Mouse (Mus musculus): ENCODE data around the gene Ints1. TPM values are rescaled to one million over a fixed set of nuclear protein-coding genes. Genes with fewer than 3 reads are reported as not detected.

The Ints1 gene
- polyA plus RNA-seq, 1 experiment from 2014 or later = 19.8 TPM

DNA sequence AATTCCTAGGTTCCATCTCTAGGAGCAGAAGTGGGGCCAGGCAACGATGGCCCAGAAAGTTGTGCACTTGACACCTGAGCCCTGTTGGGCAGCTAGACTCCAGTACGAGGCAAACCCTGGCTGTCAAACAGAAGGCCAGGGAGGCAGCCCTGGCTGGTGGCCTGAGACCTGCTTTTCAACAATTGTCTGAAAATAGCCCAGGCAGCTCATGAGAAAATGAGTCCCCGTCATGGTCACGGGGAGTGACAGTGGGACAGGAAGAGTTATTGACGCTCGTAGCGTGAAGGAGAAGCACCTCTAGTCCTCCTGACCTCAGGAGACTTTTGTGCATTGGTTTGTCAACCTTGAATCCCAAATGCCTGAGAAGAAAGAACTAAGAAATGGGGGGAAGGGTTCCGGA lies 5.9 kb upstream of the Ints1 start:
- H3K9me3 ChIP-seq (ENCODE audit: control insufficient read depth, low read length) = no peaks in the 10 kb centered on the region
- no peak overlapping the region for H3K9ac ChIP-seq (ENCODE audit: low read length)
- H3K27ac ChIP-seq (replicated peaks in 1 of 2; ENCODE audit: control insufficient read depth in 1 of 2, insufficient read depth in 1 of 2, low read depth in 2 of 2, low read length in 2 of 2) = no peak overlapping the region
- H3K4me1 ChIP-seq (ENCODE audit: control insufficient read depth in 2 of 2, insufficient read depth in 2 of 2, low read length in 2 of 2) = no peaks in the 10 kb centered on the region
- 68% methylated on average over 8 of the region's 8 CpGs for WGBS
- no peak overlapping the region for H3K4me2 ChIP-seq (ENCODE audit: low read length)
- H3K27me3 ChIP-seq (ENCODE audit: control insufficient read depth, insufficient read depth, low read length) = no peaks in the 10 kb centered on the region
- no peak for ATAC-seq (ENCODE audit: insufficient number of reproducible peaks, insufficient read depth, low FRiP score, low read depth)
- H3K4me3 ChIP-seq (ENCODE audit: control insufficient read depth in 1 of 2, insufficient read depth in 1 of 2, low read depth in 1 of 2, low read length in 2 of 2) = no peak overlapping the region
- no peaks in the 10 kb centered on the region for H3K36me3 ChIP-seq (ENCODE audit: control insufficient read depth, insufficient read depth, low read length)

DNA sequence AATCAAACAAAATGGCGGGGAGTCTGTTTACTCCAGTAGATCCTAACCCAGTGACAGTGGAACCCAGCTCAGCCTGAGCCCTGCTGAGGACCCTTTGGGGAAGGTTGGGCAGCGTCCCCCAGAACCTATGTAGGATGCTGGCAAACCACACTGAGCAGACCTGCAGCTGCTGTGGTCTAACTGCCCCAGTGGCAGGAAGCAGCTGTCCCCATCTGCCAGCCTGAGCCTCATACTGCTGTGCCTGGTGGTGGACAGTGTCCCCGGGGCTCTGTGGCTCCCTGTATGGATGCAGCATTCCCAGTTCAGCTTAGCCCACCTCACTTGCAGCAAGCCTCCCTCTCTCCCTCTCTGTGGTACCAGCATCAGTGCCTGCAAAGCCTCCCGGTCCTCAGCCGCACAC lies 1.5 kb upstream of the Ints1 start:
- Histone ChIP-seq H3K9ac (ENCODE audit: low read length) (no peak overlapping the region), H3K27ac (replicated peaks in 1 of 2; ENCODE audit: control insufficient read depth in 1 of 2, insufficient read depth in 1 of 2, low read depth in 2 of 2, low read length in 2 of 2) (no peak overlapping the region), H3K4me2 (ENCODE audit: low read length) (no peak overlapping the region), H3K36me3 (ENCODE audit: control insufficient read depth, insufficient read depth, low read length) (peaks cover 17% of the 10 kb centered on the region), H3K27me3 (ENCODE audit: control insufficient read depth, insufficient read depth, low read length) (no peaks in the 10 kb centered on the region), H3K4me1 (ENCODE audit: control insufficient read depth in 2 of 2, insufficient read depth in 2 of 2, low read length in 2 of 2) (peaks cover 0 to 9% of the 10 kb centered on the region in 2 experiments; a peak in 2 of 4 replicates), H3K4me3 (ENCODE audit: control insufficient read depth in 1 of 2, insufficient read depth in 1 of 2, low read depth in 1 of 2, low read length in 2 of 2) (no peak overlapping the region), H3K9me3 (ENCODE audit: control insufficient read depth, low read length) (no peaks in the 10 kb centered on the region)
- no peak for ATAC-seq (ENCODE audit: insufficient number of reproducible peaks, insufficient read depth, low FRiP score, low read depth)
- WGBS = 65% methylated on average over 5 of the region's 5 CpGs

DNA sequence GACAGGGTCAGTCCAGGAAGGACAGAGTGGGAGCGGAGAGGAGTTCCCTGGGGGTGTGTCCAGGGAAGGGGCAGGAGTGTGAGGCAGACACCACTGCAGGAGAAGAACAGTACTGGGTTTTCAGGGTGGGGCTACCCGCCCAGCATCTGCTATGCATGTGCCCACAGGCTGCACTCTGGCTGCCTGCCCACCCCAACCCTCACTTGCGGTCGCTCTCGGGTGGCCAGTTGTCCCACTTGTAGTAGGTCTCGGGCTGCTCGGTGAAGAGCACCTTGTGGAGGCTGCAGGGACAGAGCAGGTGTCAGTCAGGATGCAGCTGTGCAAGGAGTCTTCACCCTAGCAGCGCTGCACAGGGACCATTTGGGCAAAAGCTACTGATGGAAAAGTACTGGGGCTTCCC lies 7.3 kb downstream of the Ints1 start:
- WGBS = 92% methylated on average over 8 of the region's 8 CpGs
- no peak for ATAC-seq (ENCODE audit: insufficient number of reproducible peaks, insufficient read depth, low FRiP score, low read depth)

GRCm38 (mm10) chr5:139764296-139764695 lies 11.2 kb downstream of the Ints1 start:
- ATAC-seq (ENCODE audit: insufficient number of reproducible peaks, insufficient read depth, low FRiP score, low read depth) = no peak; the same call in 1 of the 2 replicates
- Histone ChIP-seq H3K4me2 (ENCODE audit: low read length) (no peak overlapping the region), H3K27me3 (ENCODE audit: control insufficient read depth, insufficient read depth, low read length) (no peaks in the 10 kb centered on the region), H3K36me3 (ENCODE audit: control insufficient read depth, insufficient read depth, low read length) (peaks cover 100% of the 10 kb centered on the region), H3K9me3 (ENCODE audit: control insufficient read depth, low read length) (no peaks in the 10 kb centered on the region), H3K4me1 (ENCODE audit: control insufficient read depth in 2 of 2, insufficient read depth in 2 of 2, low read length in 2 of 2) (no peaks in the 10 kb centered on the region), H3K9ac (ENCODE audit: low read length) (no peak overlapping the region), H3K4me3 (ENCODE audit: control insufficient read depth in 1 of 2, insufficient read depth in 1 of 2, low read depth in 1 of 2, low read length in 2 of 2) (no peak overlapping the region), H3K27ac (replicated peaks in 1 of 2; ENCODE audit: control insufficient read depth in 1 of 2, insufficient read depth in 1 of 2, low read depth in 2 of 2, low read length in 2 of 2) (no peak overlapping the region)
- 77% methylated on average over 11 of the region's 11 CpGs for WGBS

More for the DNA sequence above, 7.3 kb downstream of the Ints1 start:
- no peak overlapping the region for H3K27ac ChIP-seq (replicated peaks in 1 of 2; ENCODE audit: control insufficient read depth in 1 of 2, insufficient read depth in 1 of 2, low read depth in 2 of 2, low read length in 2 of 2)
- H3K9ac ChIP-seq (ENCODE audit: low read length) = no peak overlapping the region
- no peaks in the 10 kb centered on the region for H3K4me1 ChIP-seq (ENCODE audit: control insufficient read depth in 2 of 2, insufficient read depth in 2 of 2, low read length in 2 of 2)
- no peaks in the 10 kb centered on the region for H3K9me3 ChIP-seq (ENCODE audit: control insufficient read depth, low read length)
- no peak overlapping the region for H3K4me2 ChIP-seq (ENCODE audit: low read length)
- H3K27me3 ChIP-seq (ENCODE audit: control insufficient read depth, insufficient read depth, low read length) = no peaks in the 10 kb centered on the region
- H3K36me3 ChIP-seq (ENCODE audit: control insufficient read depth, insufficient read depth, low read length) = peaks cover 97% of the 10 kb centered on the region
- no peak overlapping the region for H3K4me3 ChIP-seq (ENCODE audit: control insufficient read depth in 1 of 2, insufficient read depth in 1 of 2, low read depth in 1 of 2, low read length in 2 of 2)

DNA sequence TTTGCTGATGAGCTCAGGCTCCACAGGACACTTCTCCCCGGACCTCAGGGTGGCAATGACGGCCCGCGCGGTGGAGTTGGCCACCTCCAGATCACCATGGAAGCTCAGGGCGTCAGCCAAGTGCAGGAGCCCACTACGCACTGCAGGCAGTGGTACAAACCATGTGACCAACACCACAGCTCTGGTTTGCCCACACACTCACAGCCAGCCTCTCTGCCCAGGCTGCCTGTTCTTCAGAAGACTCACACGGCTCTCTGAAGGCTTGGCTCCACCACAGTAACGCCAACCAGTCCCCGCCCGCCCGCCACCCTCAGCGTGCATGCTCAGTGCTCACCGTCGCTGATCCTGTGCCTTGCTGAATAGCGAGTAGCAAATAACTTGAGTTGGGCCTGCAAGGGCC lies 17.4 kb downstream of the Ints1 start:
- no peak for ATAC-seq (ENCODE audit: insufficient number of reproducible peaks, insufficient read depth, low FRiP score, low read depth)
- Histone ChIP-seq H3K4me2 (ENCODE audit: low read length) (no peak overlapping the region), H3K27ac (replicated peaks in 1 of 2; ENCODE audit: control insufficient read depth in 1 of 2, insufficient read depth in 1 of 2, low read depth in 2 of 2, low read length in 2 of 2) (no peak overlapping the region), H3K4me1 (ENCODE audit: control insufficient read depth in 2 of 2, insufficient read depth in 2 of 2, low read length in 2 of 2) (no peaks in the 10 kb centered on the region), H3K9ac (ENCODE audit: low read length) (no peak overlapping the region), H3K36me3 (ENCODE audit: control insufficient read depth, insufficient read depth, low read length) (peaks cover 97% of the 10 kb centered on the region), H3K4me3 (ENCODE audit: control insufficient read depth in 1 of 2, insufficient read depth in 1 of 2, low read depth in 1 of 2, low read length in 2 of 2) (no peak overlapping the region), H3K9me3 (ENCODE audit: control insufficient read depth, low read length) (no peaks in the 10 kb centered on the region), H3K27me3 (ENCODE audit: control insufficient read depth, insufficient read depth, low read length) (no peaks in the 10 kb centered on the region)
- WGBS = 83% methylated on average over 16 of the region's 16 CpGs

GRCm38 (mm10) chr5:139756586-139756985 lies 18.9 kb downstream of the Ints1 start:
- Histone ChIP-seq H3K36me3 (ENCODE audit: control insufficient read depth, insufficient read depth, low read length) (peaks cover 93% of the 10 kb centered on the region), H3K9ac (ENCODE audit: low read length) (no peak overlapping the region), H3K4me3 (ENCODE audit: control insufficient read depth in 1 of 2, insufficient read depth in 1 of 2, low read depth in 1 of 2, low read length in 2 of 2) (no peak overlapping the region), H3K4me1 (ENCODE audit: control insufficient read depth in 2 of 2, insufficient read depth in 2 of 2, low read length in 2 of 2) (no peaks in the 10 kb centered on the region), H3K27ac (replicated peaks in 1 of 2; ENCODE audit: control insufficient read depth in 1 of 2, insufficient read depth in 1 of 2, low read depth in 2 of 2, low read length in 2 of 2) (no peak overlapping the region), H3K4me2 (ENCODE audit: low read length) (no peak overlapping the region), H3K27me3 (ENCODE audit: control insufficient read depth, insufficient read depth, low read length) (no peaks in the 10 kb centered on the region), H3K9me3 (ENCODE audit: control insufficient read depth, low read length) (no peaks in the 10 kb centered on the region)
- 94% methylated on average over 2 of the region's 2 CpGs for WGBS
- ATAC-seq (ENCODE audit: insufficient number of reproducible peaks, insufficient read depth, low FRiP score, low read depth) = no peak

GRCm38 (mm10) chr5:139756135-139756534 lies 19.3 kb downstream of the Ints1 start:
- Histone ChIP-seq H3K36me3 (ENCODE audit: control insufficient read depth, insufficient read depth, low read length) (peaks cover 93% of the 10 kb centered on the region), H3K4me3 (ENCODE audit: control insufficient read depth in 1 of 2, insufficient read depth in 1 of 2, low read depth in 1 of 2, low read length in 2 of 2) (no peak overlapping the region), H3K9ac (ENCODE audit: low read length) (no peak overlapping the region), H3K9me3 (ENCODE audit: control insufficient read depth, low read length) (no peaks in the 10 kb centered on the region), H3K27me3 (ENCODE audit: control insufficient read depth, insufficient read depth, low read length) (no peaks in the 10 kb centered on the region), H3K27ac (replicated peaks in 1 of 2; ENCODE audit: control insufficient read depth in 1 of 2, insufficient read depth in 1 of 2, low read depth in 2 of 2, low read length in 2 of 2) (no peak overlapping the region), H3K4me1 (ENCODE audit: control insufficient read depth in 2 of 2, insufficient read depth in 2 of 2, low read length in 2 of 2) (no peaks in the 10 kb centered on the region), H3K4me2 (ENCODE audit: low read length) (no peak overlapping the region)
- WGBS = 83% methylated on average over 12 of the region's 12 CpGs
- no peak for ATAC-seq (ENCODE audit: insufficient number of reproducible peaks, insufficient read depth, low FRiP score, low read depth)

DNA sequence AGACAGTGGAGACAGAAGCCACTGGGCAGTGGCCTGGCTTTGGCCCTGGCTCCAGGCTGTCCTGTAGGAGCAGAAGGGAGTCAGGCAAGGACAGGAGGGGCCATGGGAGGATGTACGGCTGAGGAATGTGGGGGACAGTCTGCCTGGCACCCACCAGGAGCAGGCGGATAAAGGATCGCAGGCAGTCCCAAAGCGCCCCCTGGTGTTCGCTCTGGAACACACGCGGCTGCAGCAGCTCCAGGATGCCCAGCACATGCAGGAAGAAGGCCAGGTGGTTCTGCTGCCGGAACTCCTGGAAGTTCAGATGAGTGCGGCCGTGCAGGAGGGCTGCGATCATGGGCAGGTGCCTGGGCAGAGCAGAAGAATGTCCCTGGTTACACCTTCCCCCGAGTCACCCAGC lies 20.7 kb downstream of the Ints1 start:
- H3K4me2 ChIP-seq (ENCODE audit: low read length) = no peak overlapping the region
- peaks cover 90% of the 10 kb centered on the region for H3K36me3 ChIP-seq (ENCODE audit: control insufficient read depth, insufficient read depth, low read length)
- H3K27ac ChIP-seq (replicated peaks in 1 of 2; ENCODE audit: control insufficient read depth in 1 of 2, insufficient read depth in 1 of 2, low read depth in 2 of 2, low read length in 2 of 2) = no peak overlapping the region
- 32% methylated on average over 12 of the region's 12 CpGs for WGBS
- H3K9me3 ChIP-seq (ENCODE audit: control insufficient read depth, low read length) = no peaks in the 10 kb centered on the region
- no peak for ATAC-seq (ENCODE audit: insufficient number of reproducible peaks, insufficient read depth, low FRiP score, low read depth)
- no peaks in the 10 kb centered on the region for H3K27me3 ChIP-seq (ENCODE audit: control insufficient read depth, insufficient read depth, low read length)
- no peak overlapping the region for H3K4me3 ChIP-seq (ENCODE audit: control insufficient read depth in 1 of 2, insufficient read depth in 1 of 2, low read depth in 1 of 2, low read length in 2 of 2)
- no peak overlapping the region for H3K9ac ChIP-seq (ENCODE audit: low read length)
- no peaks in the 10 kb centered on the region for H3K4me1 ChIP-seq (ENCODE audit: control insufficient read depth in 2 of 2, insufficient read depth in 2 of 2, low read length in 2 of 2)
